Mouse (Mus musculus) 3134 (cell line): Measurements from ENCODE around the gene Hamp.
A peak's percentile ranks its signal among the peaks of the same experiment; 100 is the strongest.

Experiments used
- DNase-seq: peaks from one replicate; pipeline ENCODE4 v3.0.0-alpha.2; 2011; ENCODE audit warnings: low spot score; ENCODE audit not compliant: insufficient read length; ENCODE audit errors: extremely low read depth

Gene Hamp

GRCm38 (mm10) chr7:30943909-30944635, at the start of gene Hamp:
Hamp (minus strand) TSS chr7:30944032.
- no peak for DNase-seq

GRCm38 (mm10) chr7:30992148-30992547, 48.3 kb upstream of the Hamp start:
- DNase-seq: no peak

GRCm38 (mm10) chr7:30988519-30989162, 44.8 kb upstream of the Hamp start:
- DNase-seq: no peak

GRCm38 (mm10) chr7:30985357-30985756, 41.5 kb upstream of the Hamp start:
- DNase-seq: no peak

GRCm38 (mm10) chr7:30981703-30982102, 37.9 kb upstream of the Hamp start:
- no peak for DNase-seq

GRCm38 (mm10) chr7:30973501-30974289, 29.9 kb upstream of the Hamp start, which contains the start of gene Fam187b:
Fam187b (plus strand) TSS chr7:30973790.
- peak; percentile 74 for DNase-seq

GRCm38 (mm10) chr7:30973251-30973500, 29.3 kb upstream of the Hamp start, which contains the start of gene Lsr:
Lsr (minus strand) TSS chr7:30973464.
- DNase-seq: no peak

- DNase-seq: no peak
Observed at GRCm38 (mm10) chr7:30972426-30973250, 28.8 kb upstream of the Hamp start.

GRCm38 (mm10) chr7:30971901-30972300, 28.1 kb upstream of the Hamp start:
- no peak for DNase-seq

- no peak for DNase-seq
Observed at GRCm38 (mm10) chr7:30969174-30969573, 25.3 kb upstream of the Hamp start.

- no peak for DNase-seq
Observed at GRCm38 (mm10) chr7:30968611-30969010, 24.8 kb upstream of the Hamp start.

GRCm38 (mm10) chr7:30966657-30967056, 22.8 kb upstream of the Hamp start:
- no peak for DNase-seq

- no peak for DNase-seq
Observed at GRCm38 (mm10) chr7:30965677-30966076, 21.8 kb upstream of the Hamp start.

GRCm38 (mm10) chr7:30964366-30964765, 20.5 kb upstream of the Hamp start:
- no peak for DNase-seq

GRCm38 (mm10) chr7:30962862-30963261, 19.0 kb upstream of the Hamp start:
- DNase-seq: no peak

- no peak for DNase-seq
Observed at GRCm38 (mm10) chr7:30959786-30960349, 16.0 kb upstream of the Hamp start.

GRCm38 (mm10) chr7:30958866-30959487, 15.1 kb upstream of the Hamp start:
- DNase-seq: no peak

GRCm38 (mm10) chr7:30958109-30958865, 14.5 kb upstream of the Hamp start:
- DNase-seq: no peak

GRCm38 (mm10) chr7:30957367-30957783, 13.5 kb upstream of the Hamp start:
- DNase-seq: peak; percentile 90
